Mouse (Mus musculus): ENCODE data around the gene Lrrc8d.

GRCm38 (mm10) chr5:105824282-105824681 lies 124.5 kb downstream of the Lrrc8d start:
- no peak for TF ChIP-seq CTCF (conservative IDR thresholded peaks at IDR 0.05; ENCODE audit: insufficient read depth, insufficient read length, low read depth, low read length)
- TF ChIP-seq POLR2A (IDR thresholded peaks at IDR 0.05; ENCODE audit: low read depth, low read length) = no peak
